Mouse (Mus musculus): ENCODE results near the gene Cfdp1. TPM values are rescaled to one million over a fixed set of nuclear protein-coding genes. Genes with fewer than 3 reads are reported as not detected.

The Cfdp1 gene
- total and polyA plus RNA-seq, 3 experiments = 26.1 to 229 (median 160) TPM

DNA sequence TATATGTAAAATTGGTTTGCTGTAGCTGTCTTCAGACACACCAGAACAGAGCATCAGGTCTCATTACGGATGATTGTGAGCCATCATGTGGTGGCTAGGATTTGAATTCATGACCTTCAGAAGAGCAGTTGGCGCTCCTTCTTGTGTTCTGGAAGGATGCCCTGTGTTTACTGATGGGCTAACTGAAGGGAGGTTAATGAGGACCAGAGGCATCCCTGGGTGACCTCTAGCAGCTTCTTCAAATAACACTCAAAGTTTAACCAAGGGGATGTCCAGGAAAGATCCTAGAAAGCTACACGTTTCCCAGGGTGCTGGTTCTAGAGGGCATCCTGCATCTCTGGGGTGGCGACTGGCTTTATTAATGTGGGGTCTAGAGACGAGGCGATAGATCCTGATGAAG, 99.4 kb downstream of the Cfdp1 start:
- Histone ChIP-seq H3K4me3 (ENCODE audit: low read depth, low read length) (no peak overlapping the region), H3K4me1 (ENCODE audit: insufficient read depth, low read depth, low read length) (no peaks in the 10 kb centered on the region), H3K27me3 (ENCODE audit: insufficient read depth, low read length) (peaks cover 36% of the 10 kb centered on the region), H3K36me3 (replicated peaks) (no peaks in the 10 kb centered on the region), H3K9me3 (replicated peaks) (no peaks in the 10 kb centered on the region)
- TF ChIP-seq TAL1 (conservative IDR thresholded peaks at IDR 0.05; ENCODE audit: low read depth, low read length) (no peak), GATA1 (IDR thresholded peaks at IDR 0.05; ENCODE audit: borderline replicate concordance, low read length) (no peak), POLR2AphosphoS5 (IDR thresholded peaks at IDR 0.05; ENCODE audit: insufficient replicate concordance, low read depth, low read length) (no peak), GATA2 (IDR thresholded peaks at IDR 0.05; ENCODE audit: borderline replicate concordance, low read depth, low read length) (no peak), CTCF (IDR thresholded peaks at IDR 0.05; ENCODE audit: low read depth, low read length) (no peak)
- DNase-seq (ENCODE audit: low spot score) = no peak
- ATAC-seq (ENCODE audit: extremely low read depth, insufficient number of reproducible peaks, low FRiP score, poor library complexity, severe bottlenecking) = no peak

- H3K27me3 ChIP-seq (ENCODE audit: insufficient read depth, low read length) = peaks cover 39% of the 10 kb centered on the region
- DNase-seq (ENCODE audit: low spot score) (no peak), ATAC-seq (ENCODE audit: extremely low read depth, insufficient number of reproducible peaks, low FRiP score, poor library complexity, severe bottlenecking) (no peak)
- H3K4me1 ChIP-seq (ENCODE audit: insufficient read depth, low read depth, low read length) = no peaks in the 10 kb centered on the region
- H3K4me3 ChIP-seq (ENCODE audit: low read depth, low read length) = no peak overlapping the region
- no peaks in the 10 kb centered on the region for H3K9me3 ChIP-seq (replicated peaks)
- no peaks in the 10 kb centered on the region for H3K36me3 ChIP-seq (replicated peaks)
- no peak for TF ChIP-seq GATA1 (IDR thresholded peaks at IDR 0.05; ENCODE audit: borderline replicate concordance, low read length)
- no peak for TF ChIP-seq GATA2 (IDR thresholded peaks at IDR 0.05; ENCODE audit: borderline replicate concordance, low read depth, low read length)
- no peak for TF ChIP-seq TAL1 (conservative IDR thresholded peaks at IDR 0.05; ENCODE audit: low read depth, low read length)
- no peak for TF ChIP-seq POLR2AphosphoS5 (IDR thresholded peaks at IDR 0.05; ENCODE audit: insufficient replicate concordance, low read depth, low read length)
- no peak for TF ChIP-seq CTCF (IDR thresholded peaks at IDR 0.05; ENCODE audit: low read depth, low read length)
Observed at GRCm38 (mm10) chr8:111754088-111754487, 100.0 kb downstream of the Cfdp1 start.

- ATAC-seq (ENCODE audit: extremely low read depth, insufficient number of reproducible peaks, low FRiP score, poor library complexity, severe bottlenecking) = no peak
- no peak for DNase-seq (ENCODE audit: low spot score)
Observed at GRCm38 (mm10) chr8:111748766-111749165, 105.3 kb downstream of the Cfdp1 start.

GRCm38 (mm10) chr8:111747866-111748649, 106.0 kb downstream of the Cfdp1 start:
- no peak for DNase-seq (ENCODE audit: low spot score)
- Histone ChIP-seq H3K4me1 (ENCODE audit: insufficient read depth, low read depth, low read length) (peaks cover 7% of the 10 kb centered on the region; the same call in 1 of the 2 replicates), H3K4me3 (ENCODE audit: low read depth, low read length) (no peak overlapping the region), H3K36me3 (replicated peaks) (no peaks in the 10 kb centered on the region), H3K9me3 (replicated peaks) (no peaks in the 10 kb centered on the region), H3K27me3 (ENCODE audit: insufficient read depth, low read length) (peaks cover 44% of the 10 kb centered on the region)
- TF ChIP-seq CTCF (IDR thresholded peaks at IDR 0.05; ENCODE audit: low read depth, low read length) = no peak
- no peak for TF ChIP-seq TAL1 (conservative IDR thresholded peaks at IDR 0.05; ENCODE audit: low read depth, low read length)
- no peak for TF ChIP-seq GATA2 (IDR thresholded peaks at IDR 0.05; ENCODE audit: borderline replicate concordance, low read depth, low read length)
- TF ChIP-seq GATA1 (IDR thresholded peaks at IDR 0.05; ENCODE audit: borderline replicate concordance, low read length) = no peak
- TF ChIP-seq POLR2AphosphoS5 (IDR thresholded peaks at IDR 0.05; ENCODE audit: insufficient replicate concordance, low read depth, low read length) = no peak
- ATAC-seq (ENCODE audit: extremely low read depth, insufficient number of reproducible peaks, low FRiP score, poor library complexity, severe bottlenecking) = no peak

More at GRCm38 (mm10) chr8:111748766-111749165, 105.3 kb downstream of the Cfdp1 start:
- H3K27me3 ChIP-seq (ENCODE audit: insufficient read depth, low read length) = peaks cover 39% of the 10 kb centered on the region
- no peaks in the 10 kb centered on the region for H3K36me3 ChIP-seq (replicated peaks)
- H3K9me3 ChIP-seq (replicated peaks) = no peaks in the 10 kb centered on the region
- H3K4me1 ChIP-seq (ENCODE audit: insufficient read depth, low read depth, low read length) = peaks cover 7% of the 10 kb centered on the region; the same call in 1 of the 2 replicates
- TF ChIP-seq POLR2AphosphoS5 (IDR thresholded peaks at IDR 0.05; ENCODE audit: insufficient replicate concordance, low read depth, low read length) (no peak), TAL1 (conservative IDR thresholded peaks at IDR 0.05; ENCODE audit: low read depth, low read length) (no peak), GATA1 (IDR thresholded peaks at IDR 0.05; ENCODE audit: borderline replicate concordance, low read length) (no peak), GATA2 (IDR thresholded peaks at IDR 0.05; ENCODE audit: borderline replicate concordance, low read depth, low read length) (no peak), CTCF (IDR thresholded peaks at IDR 0.05; ENCODE audit: low read depth, low read length) (no peak)
- no peak overlapping the region for H3K4me3 ChIP-seq (ENCODE audit: low read depth, low read length)

GRCm38 (mm10) chr8:111746582-111747465, 107.3 kb downstream of the Cfdp1 start:
- ATAC-seq (ENCODE audit: extremely low read depth, insufficient number of reproducible peaks, low FRiP score, poor library complexity, severe bottlenecking) (no peak), DNase-seq (ENCODE audit: low spot score) (no peak)
- TF ChIP-seq GATA2 (IDR thresholded peaks at IDR 0.05; ENCODE audit: borderline replicate concordance, low read depth, low read length) (no peak), POLR2AphosphoS5 (IDR thresholded peaks at IDR 0.05; ENCODE audit: insufficient replicate concordance, low read depth, low read length) (no peak), TAL1 (conservative IDR thresholded peaks at IDR 0.05; ENCODE audit: low read depth, low read length) (no peak), GATA1 (IDR thresholded peaks at IDR 0.05; ENCODE audit: borderline replicate concordance, low read length) (no peak)
- Histone ChIP-seq H3K27me3 (ENCODE audit: insufficient read depth, low read length) (peaks cover 53% of the 10 kb centered on the region), H3K4me3 (ENCODE audit: low read depth, low read length) (no peak overlapping the region), H3K9me3 (replicated peaks) (no peaks in the 10 kb centered on the region), H3K4me1 (ENCODE audit: insufficient read depth, low read depth, low read length) (peaks cover 7% of the 10 kb centered on the region; the same call in 1 of the 2 replicates), H3K36me3 (replicated peaks) (no peaks in the 10 kb centered on the region)
